Mouse (Mus musculus): Measurements from ENCODE around the gene Rsrc1.

Rsrc1 gene

DNA sequence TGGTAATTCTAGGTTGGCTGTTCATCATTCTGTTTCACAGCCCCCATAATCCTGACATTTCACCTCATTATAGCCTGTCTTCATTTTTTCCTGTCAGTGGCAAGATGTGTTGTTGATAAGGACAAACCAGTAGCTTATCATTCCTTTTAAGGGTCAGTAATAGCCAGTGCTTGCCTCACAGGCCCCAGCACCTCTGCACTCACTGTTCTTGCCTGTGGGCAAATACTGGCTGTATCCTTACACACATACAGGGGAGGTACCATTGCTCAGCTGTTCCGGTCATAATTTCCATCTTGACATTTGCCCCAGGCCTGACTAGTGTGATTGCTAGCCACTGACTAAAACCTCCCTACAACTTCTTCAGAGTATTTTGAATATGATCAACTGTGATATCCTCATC lies 302.8 kb downstream of the Rsrc1 start:
- no peak for DNase-seq

DNA sequence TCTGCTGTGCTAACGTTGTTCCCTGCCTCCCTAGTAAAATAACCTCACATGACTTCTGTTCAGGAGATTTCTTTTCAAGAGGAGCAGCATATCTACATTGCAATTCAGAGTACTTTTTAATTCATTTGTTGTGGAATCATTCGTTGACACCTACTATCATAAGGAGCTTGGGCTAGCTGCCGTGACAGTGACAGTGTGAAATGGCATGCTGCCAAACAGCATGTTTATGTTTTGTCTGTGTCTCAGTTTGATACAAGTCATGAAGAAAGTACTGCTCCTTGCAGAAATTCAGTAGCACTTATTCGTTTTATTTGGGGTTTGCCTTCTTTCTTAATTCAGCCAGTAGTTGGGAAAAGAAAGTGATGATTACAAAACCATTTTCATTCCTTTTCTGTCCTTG lies 303.7 kb downstream of the Rsrc1 start:
- no peak for DNase-seq

DNA sequence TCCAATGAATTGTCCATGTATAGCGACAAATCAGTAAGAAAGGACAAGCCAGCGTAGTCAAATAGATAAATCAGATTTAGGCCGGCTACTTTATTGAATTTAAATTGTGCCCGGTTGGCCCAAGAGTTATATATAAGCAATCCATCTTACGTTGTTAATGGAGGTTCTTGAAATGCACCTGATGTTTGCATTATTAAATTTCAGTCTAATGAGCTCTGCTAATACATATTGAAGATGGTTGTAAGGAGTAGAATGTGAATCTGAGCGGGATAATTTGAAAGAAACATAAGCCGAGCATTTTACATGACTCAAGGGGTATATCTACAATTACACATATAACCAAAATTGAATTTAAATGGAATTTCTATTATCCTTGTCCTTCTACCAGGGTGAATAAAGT lies 307.5 kb downstream of the Rsrc1 start:
- DNase-seq = no peak

DNA sequence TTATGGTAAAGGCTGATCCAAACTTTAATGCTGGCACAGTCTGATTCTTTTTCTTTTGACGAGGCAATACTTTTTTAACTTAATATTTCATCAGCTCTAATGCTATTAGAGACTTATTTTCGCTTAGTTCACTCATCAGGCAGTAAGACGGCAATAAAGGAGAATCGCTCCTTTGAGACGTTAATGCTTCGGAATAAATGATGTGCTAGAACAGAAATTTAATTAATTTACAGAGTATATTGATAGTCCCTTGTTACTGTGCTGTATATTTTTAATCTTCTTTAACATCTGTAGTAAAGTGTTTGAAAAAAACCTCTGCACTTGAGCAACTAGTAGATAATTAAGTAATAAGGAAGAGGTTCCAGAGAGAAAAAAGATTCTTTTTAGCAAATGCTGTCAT lies 308.3 kb downstream of the Rsrc1 start:
- DNase-seq = no peak

DNA sequence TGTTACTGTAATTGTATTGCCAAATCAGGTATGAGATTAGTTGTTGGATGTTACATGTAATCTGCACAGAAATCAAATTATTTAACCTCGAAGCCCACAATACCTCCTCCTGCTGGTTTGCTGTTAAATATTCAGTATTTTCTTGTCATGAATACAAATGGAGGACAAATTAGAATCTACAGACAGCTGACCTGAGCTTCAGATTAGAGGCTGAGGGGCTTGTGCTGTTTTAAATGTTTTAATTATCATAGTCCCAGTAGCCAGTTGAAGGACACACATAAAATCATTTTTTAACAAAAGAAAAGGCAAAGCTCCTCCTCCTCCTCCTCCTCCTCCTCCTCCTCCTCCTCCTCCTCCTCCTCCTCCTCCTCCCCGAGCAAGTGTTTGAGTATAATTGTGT lies 327.5 kb downstream of the Rsrc1 start:
- no peak for DNase-seq

DNA sequence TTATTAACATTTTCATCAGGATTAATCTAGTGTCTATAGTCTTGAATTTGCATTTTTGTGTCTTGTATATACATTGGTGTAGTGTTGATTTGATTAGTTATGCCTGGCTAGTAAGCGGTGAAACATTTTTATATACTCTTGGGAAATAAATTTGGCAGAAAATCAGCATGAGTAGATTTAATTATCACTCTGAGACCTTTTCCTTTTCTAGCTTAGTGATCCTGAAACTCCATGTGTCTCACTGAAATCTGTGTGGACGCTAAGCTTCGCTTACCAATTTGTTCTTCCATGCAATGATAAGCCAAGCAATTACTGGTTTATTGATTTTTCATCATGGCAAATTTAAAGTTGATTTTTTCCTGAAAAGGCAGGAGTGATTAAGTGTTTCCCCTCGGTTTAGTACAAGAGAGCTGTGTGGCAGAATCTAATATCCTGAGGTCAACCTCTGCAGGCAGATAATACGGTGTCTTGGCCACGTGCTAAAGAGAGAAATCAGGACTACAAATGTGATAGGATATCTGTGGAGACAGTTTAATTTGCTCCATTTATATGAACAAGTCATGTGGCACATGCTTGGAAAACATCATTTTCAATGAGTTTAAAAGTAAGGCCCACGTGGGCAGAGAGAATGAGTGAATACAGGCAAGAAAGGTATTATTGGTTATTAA lies 328.6 kb downstream of the Rsrc1 start:
- no peak for DNase-seq

DNA sequence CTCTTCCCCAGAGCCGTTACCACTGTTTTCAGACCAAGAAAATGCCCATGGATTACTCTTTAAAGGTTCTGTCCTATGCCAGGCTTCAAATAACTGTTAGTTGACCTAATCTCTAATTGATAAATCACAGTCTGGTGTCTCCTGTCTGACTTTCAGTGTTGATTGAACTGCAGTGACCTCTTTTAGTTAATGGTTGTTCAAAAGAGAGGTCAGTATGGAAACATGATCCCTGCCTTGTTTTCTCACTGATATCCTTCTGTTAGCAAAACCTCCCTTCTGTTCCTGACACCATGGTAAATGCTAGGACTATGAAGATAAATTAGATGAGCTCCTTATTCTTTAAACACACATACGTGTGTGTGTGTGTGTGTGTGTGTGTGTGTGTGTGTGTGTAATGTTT lies 330.2 kb downstream of the Rsrc1 start:
- DNase-seq = no peak

DNA sequence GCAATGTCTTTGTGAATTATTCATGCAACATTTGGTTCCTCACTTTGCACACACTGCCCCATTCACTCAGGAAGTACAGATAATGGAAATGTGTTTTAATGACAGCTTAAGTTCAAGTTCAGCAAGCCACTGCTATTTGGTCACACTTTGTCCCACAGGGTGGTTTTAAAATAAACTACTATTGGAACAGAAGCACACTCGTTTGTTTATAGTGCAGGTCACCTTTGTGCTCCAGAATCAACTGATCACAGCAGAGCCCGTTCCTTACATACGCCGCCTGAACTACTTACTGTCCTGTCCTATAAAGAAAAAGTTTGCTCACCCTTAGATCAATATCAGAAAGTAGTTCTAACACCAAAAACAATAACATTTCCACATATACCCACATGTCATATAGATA lies 341.2 kb downstream of the Rsrc1 start:
- no peak for DNase-seq

DNA sequence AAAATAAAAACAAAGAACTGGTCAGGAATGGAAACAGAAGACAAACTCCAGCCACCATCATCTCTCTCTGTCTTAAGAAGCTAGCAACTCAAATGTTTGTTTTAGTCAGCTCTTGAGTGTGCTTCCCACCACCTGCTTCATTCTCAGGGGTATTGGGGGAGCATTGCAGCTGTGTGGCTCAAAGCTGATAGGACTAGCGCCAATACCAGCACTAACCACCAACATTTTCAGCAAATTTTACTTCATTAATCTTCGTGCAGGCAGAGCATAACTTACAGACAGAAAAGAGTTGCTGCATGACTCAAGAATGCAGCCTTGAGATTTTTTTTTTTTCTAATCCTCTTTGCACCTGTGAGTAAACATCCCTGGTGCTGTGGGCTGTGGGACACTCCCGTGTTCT lies 358.4 kb downstream of the Rsrc1 start:
- DNase-seq = no peak

DNA sequence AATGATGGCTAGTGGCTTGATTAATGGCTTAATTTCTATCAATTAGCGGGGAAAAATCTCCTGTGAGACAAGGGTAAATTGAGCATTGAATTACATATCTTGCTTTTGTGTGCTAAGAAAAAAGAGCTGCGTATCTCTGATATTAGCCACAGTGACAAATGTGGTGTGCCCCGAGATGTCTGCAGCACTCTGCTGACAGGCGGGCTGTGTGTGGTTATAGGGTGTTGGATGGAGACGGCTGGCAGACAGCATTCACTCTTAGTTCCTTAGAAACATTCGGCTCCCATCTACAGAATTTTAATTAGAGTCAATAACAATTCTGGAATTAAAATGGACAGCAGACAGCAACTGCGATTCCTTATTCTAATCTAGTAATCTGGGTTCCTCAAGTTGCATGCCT lies 359.7 kb downstream of the Rsrc1 start:
- DNase-seq = no peak

DNA sequence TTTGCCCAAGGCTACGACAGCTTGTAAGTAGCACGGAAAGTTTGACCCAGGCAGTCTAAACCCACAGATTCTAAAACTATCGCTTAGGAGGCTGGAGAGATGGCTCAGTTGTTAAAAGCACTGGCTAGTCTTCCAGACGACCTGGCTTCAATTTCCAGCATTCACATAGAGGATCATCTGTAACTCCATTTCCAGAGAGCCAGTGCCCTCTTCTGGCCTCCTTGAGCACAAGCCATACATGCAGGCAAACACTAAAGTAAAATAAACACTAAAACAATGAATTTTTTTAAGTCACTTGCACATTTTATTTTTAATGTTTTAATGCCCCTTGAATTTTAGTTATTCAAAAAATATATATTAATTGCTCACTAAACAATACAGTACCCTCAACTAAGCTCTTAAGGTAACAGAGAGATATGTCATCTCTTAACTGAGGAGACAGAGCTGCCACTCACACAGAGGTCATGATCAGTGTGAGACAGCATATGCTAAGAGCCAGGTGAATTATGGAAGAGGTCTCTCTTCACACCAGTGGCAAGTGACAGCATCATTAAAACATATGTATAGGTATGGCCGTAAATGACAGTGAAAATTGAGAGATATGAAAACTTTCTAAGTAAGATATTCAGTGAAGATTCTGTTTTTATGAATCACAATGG lies 361.9 kb downstream of the Rsrc1 start:
- DNase-seq = no peak

DNA sequence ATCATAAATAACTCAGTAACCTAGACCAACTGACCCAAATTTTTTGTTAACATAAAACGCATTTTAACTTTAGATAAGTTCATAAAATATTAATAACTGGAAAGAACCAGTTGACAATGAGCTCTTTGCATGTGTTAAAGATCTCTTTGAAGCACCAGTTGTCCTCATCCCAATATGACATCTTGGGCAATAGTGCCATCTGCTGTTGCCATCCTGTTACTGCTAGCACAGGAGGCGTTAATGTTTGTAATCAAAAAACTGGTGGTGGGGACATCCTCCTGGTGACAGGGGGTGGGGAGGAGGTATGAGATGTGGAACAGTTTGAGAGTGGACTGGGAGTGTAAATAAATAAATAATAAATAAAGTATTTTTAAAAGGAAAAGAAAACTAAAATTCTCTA lies 363.4 kb downstream of the Rsrc1 start:
- DNase-seq = peak; percentile 43

DNA sequence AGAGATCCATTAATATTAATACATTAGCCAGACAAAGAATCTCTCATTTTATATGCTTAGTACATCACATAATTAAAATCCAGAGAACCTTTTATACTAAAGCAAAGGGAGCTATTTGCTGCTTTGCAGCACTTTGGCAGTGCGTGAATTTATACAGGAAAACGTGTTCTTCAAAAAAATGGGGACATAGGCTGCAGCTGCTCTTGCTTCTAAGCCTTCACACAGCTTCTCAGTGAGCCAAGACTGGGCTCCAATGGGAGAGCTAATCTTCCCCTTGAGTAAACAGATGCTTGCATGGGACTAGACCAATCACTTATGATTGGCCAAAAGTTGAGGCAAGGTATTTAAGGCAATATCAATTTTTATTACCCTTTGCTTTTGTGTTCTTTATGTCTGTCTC lies 365.5 kb downstream of the Rsrc1 start:
- no peak for DNase-seq

DNA sequence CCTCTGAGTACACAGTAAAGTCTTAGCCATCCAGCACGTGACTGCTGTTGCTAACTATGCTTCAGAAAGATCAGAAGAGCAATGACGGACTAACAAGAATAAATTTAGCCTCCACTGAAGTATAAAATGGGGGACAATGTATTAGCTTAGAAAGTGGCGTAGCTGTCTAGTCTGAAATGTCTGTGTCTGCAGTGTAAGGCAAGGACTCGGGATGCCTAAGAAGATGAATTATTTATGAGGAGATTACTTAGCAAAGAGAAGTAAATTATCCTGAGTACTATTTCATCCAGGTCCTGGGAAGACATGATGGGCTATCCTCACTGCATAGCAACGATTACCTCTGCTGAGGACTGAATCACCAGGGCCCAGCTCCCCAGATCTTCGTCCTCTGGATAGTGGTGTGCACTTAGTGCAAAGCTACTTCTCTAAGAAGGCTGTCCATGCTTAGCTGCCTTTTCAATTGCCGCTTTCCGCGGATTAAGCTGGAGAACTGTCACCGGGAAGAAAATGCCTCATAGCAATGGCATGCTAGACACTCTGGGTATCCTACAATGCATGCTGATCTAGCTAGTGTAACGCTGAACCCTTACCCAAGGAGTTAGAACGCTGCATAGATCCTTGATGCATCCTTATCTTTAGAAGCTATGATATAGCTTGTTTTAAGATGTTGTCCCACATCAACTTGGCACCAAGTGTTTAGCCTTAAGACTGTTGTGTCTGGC lies 370.4 kb downstream of the Rsrc1 start:
- no peak for DNase-seq

DNA sequence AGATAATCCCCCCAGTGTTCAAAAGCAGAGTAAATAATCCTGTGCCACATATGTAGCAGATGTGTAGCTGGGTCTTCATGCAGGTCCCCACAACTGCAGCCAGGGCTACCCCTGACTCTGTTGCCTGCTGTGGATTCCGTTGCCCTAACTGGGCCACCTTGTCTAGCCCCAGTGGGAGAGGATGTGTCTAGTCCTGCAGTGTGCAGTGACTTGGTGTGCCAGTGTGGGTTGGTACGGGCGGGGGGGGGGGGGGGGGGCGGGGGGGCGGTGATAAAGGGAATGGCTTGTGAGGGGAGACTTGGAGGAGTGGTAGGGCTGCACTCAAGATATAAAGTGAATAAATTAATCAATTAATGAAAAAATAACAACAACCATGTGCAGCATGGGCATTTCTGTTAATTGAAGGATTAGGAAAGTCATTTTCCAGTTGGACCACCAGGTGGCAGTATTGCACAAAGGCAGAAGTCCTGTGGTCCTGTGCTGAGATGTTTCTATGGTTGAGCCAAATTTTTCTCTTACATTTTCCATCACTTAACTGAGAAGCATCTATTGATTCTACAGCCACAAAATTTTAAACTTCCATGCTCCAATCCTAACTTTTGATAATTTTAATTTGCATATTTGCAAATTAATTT lies 371.1 kb downstream of the Rsrc1 start:
- peak; percentile 7 for DNase-seq

DNA sequence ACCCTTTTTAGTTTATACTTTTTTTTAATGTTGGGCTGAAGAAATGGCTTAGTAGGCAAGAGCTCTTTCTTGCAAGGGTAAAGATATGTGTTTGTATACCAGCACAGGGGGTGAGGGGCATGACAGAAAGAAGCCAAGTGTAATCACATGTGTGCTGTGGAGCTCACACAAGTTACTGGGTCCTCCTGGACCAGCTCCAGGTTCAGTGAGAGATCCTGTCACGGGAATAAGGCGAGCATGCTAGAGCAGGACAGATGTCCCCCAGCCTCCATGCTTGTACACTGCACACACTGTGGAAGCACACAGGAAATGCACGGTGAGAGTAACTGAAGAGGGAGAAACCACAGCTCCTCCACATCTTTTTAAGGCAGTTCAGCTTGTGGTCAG lies 371.6 kb downstream of the Rsrc1 start:
- DNase-seq = no peak

DNA sequence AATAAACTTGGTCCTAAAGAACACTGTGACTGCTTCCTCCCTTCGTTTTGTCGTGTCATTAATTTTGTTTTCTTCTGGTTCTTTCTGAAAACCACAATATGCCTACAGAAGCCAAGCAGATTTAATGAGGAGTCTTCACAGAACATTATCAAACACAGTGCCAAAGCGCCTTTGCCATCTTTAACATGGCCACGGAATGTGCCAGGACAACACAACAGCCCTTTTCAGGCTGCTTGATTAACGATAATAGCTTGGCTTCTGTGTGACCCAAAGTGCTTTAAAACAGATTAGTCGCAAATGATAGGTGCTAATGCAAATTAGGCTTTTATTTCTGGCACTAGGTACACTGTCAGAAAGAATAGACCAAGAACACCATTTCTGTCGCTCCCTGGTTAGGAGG lies 377.2 kb downstream of the Rsrc1 start:
- DNase-seq = no peak

DNA sequence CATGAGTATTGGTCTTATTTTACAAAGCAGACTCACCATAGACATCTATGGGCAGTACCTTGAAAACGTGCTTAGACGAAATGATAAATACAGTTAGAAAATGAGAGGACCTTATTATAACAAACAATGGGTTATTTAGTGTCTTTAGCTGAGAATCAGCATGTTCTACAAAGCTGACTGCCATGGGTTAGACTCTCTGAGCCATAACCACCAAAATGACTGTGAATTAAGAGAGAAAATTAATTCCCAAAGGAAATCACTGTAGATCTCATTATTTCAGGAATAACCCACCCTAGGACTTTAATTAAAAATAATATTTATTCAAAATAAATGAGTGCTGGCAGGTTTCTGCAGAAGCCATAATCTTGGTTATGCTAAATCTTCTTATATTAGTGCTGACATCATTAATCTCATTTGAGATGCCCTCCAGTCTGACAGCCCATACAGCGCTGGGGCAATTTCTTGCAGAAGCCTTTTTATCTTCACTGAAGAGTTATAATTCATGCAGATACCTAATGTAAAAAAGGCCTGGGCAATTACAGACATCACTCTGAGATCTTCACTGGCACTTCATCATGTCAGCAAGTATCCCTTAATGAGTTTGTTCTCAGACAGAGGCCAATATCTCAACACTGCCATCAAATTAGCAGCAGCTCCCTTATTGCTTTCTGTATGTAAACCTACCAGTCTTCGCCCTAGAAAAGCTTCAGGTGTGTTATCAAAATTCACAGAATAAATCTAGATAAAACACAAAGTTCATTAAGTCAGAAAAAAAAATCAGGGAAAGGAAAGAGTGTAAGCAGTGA lies 385.1 kb downstream of the Rsrc1 start:
- DNase-seq = no peak

DNA sequence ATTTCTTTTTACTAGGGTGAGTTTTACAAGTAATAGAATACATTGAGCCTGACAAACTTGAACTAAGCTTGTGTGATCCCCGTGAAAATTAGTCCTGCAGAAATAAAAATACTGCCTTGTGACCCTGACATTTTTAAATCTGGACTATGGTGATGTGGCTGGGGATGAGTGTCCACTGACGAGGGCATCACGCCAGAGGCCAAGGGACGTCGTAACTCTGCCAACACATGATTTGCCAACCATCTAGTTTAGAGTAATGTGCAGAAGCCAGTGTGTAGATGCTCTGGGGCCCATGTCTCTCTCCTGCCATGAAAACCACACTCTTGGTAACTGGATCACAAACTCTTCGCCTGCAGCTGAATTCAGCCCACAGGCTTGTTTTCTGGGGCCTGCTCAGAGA lies 386.3 kb downstream of the Rsrc1 start:
- no peak for DNase-seq

DNA sequence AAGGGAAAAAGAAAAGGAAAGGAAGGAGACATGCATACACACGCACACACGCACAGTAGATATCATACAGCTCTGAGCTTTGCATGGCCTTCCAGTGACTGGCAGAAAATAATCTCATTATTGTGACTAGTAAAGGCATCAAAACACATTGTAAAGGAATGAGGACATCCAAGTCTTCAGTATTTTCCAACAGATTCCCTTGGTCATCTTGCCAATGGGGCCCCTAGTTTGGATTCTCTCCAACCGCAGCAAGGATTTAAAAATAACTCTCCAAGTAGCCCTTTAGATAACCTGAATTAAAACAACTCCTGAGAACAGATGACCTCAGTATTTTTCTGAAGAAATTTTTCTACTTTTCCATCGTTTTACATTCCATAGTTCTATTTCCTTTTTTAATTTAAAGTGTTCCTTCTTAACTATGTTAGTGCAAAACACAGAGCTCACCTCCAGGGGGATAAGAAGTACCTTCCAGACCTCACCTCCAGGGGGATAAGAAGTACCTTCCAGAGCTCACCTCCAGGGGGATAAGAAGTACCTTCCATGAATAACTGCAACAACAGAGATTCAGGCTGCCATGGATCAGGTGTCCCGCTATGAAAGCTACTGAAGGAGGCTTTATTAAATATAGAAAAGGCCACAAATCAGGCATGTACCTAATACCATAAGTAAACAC lies 388.4 kb downstream of the Rsrc1 start:
- no peak for DNase-seq

DNA sequence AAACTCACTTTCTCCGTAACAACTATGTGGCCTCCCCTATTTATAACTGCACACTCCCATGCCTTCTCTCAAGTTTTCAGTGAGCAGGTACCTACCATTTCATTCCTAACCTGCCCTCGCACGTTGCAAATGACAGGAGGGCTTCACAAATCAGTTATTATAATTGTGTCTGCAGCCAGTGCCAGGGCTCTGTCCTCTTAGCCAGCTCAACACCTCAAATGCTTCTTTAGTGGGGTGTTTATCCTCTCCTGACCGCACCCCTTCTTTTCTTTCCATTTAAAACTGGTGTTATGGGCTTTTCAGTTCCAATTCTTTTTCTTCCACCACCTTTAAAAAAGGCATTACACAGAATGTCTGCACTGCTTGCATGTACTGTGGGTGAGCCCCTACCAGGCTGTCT lies 391.0 kb downstream of the Rsrc1 start:
- DNase-seq = no peak

DNA sequence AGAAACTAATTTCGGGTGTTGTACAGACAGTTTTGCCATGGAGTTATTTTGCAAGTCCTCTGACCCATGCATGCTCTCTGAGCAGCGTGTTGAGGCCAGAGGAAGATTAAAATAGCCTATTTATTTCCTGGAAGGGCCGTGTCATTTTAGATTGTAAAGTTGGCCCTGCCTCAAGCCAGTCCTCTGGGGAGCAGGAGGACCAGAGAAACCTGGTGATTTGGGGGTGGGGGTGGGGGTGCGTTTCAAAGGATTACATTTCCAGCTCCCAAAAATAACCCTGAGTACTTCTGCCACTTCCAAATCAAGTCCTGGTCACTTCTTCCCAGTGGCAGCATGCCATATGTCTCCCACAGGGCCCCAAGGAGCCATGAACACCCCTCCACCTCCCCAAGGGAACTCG lies 391.6 kb downstream of the Rsrc1 start:
- no peak for DNase-seq

DNA sequence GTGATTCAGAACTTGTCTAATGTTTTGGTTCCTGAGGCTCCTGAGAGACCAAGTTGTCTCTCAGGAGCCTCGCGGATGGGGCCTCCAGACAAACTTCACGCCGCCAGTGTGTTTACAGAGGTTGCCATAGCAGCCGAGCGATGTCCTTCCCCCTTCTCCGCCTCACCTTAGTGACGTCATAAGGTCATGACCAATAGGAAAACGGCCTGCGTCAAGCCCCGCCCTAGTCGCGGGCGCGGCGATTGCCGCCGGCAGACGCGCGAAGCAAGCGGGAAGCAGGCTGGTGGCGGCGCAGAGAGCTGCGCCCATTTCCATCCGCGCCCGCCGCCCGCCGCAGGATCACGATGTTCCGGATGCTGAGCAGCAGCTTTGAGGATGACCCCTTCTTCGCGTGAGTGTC lies 392.7 kb downstream of the Rsrc1 start, which contains the start of gene Mlf1:
Gene Mlf1 (plus strand): TSS at position 226 of the 400 bp plus-strand sequence.
- DNase-seq = peak; percentile 87

All from layer of hippocampus, adult 9-11 months (tissue).